Mouse (Mus musculus) hindbrain, embryonic 12.5 days (tissue): ENCODE data around the gene Erlin1. TPM values are rescaled to one million over a fixed set of nuclear protein-coding genes. Genes with fewer than 3 reads are reported as not detected.

ENCODE experiments used
- ATAC-seq: fragments of 200-750 bp; cut with Nextera tagmentation; 2 replicates; pipeline ENCODE4 v1.8.0; 2017; ENCODE audit warnings: moderate TSS enrichment; ENCODE audit not compliant: low FRiP score
- H3K27ac ChIP-seq: fragments of 300-500 bp; sonication (generic); 2 replicates; pipeline ENCODE4 v1.5.1; 2016; ENCODE audit warnings: mild to moderate bottlenecking
- H3K27me3 ChIP-seq: fragments of 300-500 bp; sonication (generic); 2 replicates; pipeline ENCODE4 v1.6.1; 2016; ENCODE audit warnings: mild to moderate bottlenecking
- H3K36me3 ChIP-seq: fragments of 300-500 bp; sonication (generic); 2 replicates; pipeline ENCODE4 v1.6.1; 2016; ENCODE audit warnings: mild to moderate bottlenecking
- H3K4me1 ChIP-seq: fragments of 300-500 bp; sonication (generic); 2 replicates; pipeline ENCODE4 v1.6.1; 2016
- H3K4me2 ChIP-seq: fragments of 300-500 bp; sonication (generic); replicated peaks from 2 replicates; pipeline ENCODE4 v1.6.1; 2016; ENCODE audit warnings: mild to moderate bottlenecking
- H3K4me3 ChIP-seq: fragments of 300-500 bp; sonication (generic); 2 replicates; pipeline ENCODE4 v1.5.1; 2016; ENCODE audit warnings: mild to moderate bottlenecking
- H3K9ac ChIP-seq: fragments of 300-500 bp; sonication (generic); 2 replicates; pipeline ENCODE4 v1.6.1; 2016; ENCODE audit warnings: mild to moderate bottlenecking, moderate library complexity
- H3K9me3 ChIP-seq: fragments of 300-500 bp; sonication (generic); replicated peaks from 2 replicates; pipeline ENCODE4 v1.6.1; 2016; ENCODE audit warnings: mild to moderate bottlenecking
- WGBS: fragments of 180-500 bp; shearing (Covaris S2); methylation state at CpG from one replicate; pipeline ENCODE4 v1.1.7; 2016; 5-methylcytosine and 5-hydroxymethylcytosine counted together
- polyA plus RNA-seq: library from polyadenylated mRNA; unstranded; fragments of >200 nt; fragmentation: Nextera tagmentation; extraction: Ambion mirVana; gene quantifications from 2 replicates; pipeline ENCODE4 v1.2.1, GENCODE M21; 2016

Erlin1 gene
- polyA plus RNA-seq, 1 experiment from 2014 or later: 23.3 TPM

GRCm38 (mm10) chr19:43986069-43986794 lies 83.4 kb downstream of the Erlin1 start, which contains the start of gene Cpn1:
TSS of gene Cpn1 (minus strand) at chr19:43986556.
- Histone ChIP-seq H3K4me1 (peaks cover 7% of the 10 kb centered on the region; the same call in 1 of the 2 replicates), H3K36me3 (no peaks in the 10 kb centered on the region), H3K9me3 (no peaks in the 10 kb centered on the region), H3K4me2 (peak within 1 kb of the TSS; percentile 42), H3K27me3 (peaks cover 13% of the 10 kb centered on the region), H3K4me3 (0 out of 2 replicates have a peak within 1 kb of the TSS, but pooled peaks have one; percentile 4), H3K27ac (no peak within 1 kb of the TSS), H3K9ac (no peak within 1 kb of the TSS)
- no peak for ATAC-seq
- 16% methylated on average over 30 of the region's 30 CpGs for WGBS

Other genes with a start within 250 kb of the Erlin1 start
- 14.5 and 16.9 TPM in 2 replicates for gene Dnmbp, start 129.6 kb downstream of the Erlin1 start, polyA plus RNA-seq
- 0.20 and 0.26 TPM in 2 replicates for gene Cpn1, start 83.2 kb downstream of the Erlin1 start, polyA plus RNA-seq
- gene Cyp2c23, start 40.6 kb downstream of the Erlin1 start, polyA plus RNA-seq: not detected in 2 replicates
- gene Chuk, start 37.7 kb upstream of the Erlin1 start, polyA plus RNA-seq: 64.8 and 66.2 TPM in 2 replicates
- gene Cwf19l1, start 66.1 kb upstream of the Erlin1 start, polyA plus RNA-seq: 35.6 and 38.6 TPM in 2 replicates
- 125 and 138 TPM in 2 replicates for gene Bloc1s2, start 76.7 kb upstream of the Erlin1 start, polyA plus RNA-seq
- 0.36 and 0.39 TPM in 2 replicates for gene Pkd2l1, start 122.7 kb upstream of the Erlin1 start, polyA plus RNA-seq
- 0.93 and 1.6 TPM in 2 replicates for gene Scd3, start 133.5 kb upstream of the Erlin1 start, polyA plus RNA-seq
- gene Scd2, start 223.9 kb upstream of the Erlin1 start, polyA plus RNA-seq: 404 and 420 TPM in 2 replicates